Mouse (Mus musculus): Measurements from ENCODE around the gene Camk1d. TPM values are rescaled to one million over a fixed set of nuclear protein-coding genes. Genes with fewer than 3 reads are reported as not detected.

The Camk1d gene
- polyA plus RNA-seq, 2 experiments: 0.63 to 0.83 TPM

- WGBS (ENCODE audit: insufficient replicate concordance): 67% methylated on average over 10 of the region's 10 CpGs
- Histone ChIP-seq H3K9me3 (ENCODE audit: control insufficient read depth, low read length) (no peaks in the 10 kb centered on the region), H3K4me1 (replicated peaks; ENCODE audit: control insufficient read depth in 2 of 2, insufficient read depth in 2 of 2, low read length in 1 of 2) (peaks cover 0 to 5% of the 10 kb centered on the region in 2 experiments; a peak in 1 of 4 replicates), H3K27ac (no peak overlapping the region), H3K36me3 (replicated peaks; ENCODE audit: control insufficient read depth, insufficient read depth, low read depth) (no peaks in the 10 kb centered on the region), H3K9ac (replicated peaks) (no peak overlapping the region), H3K4me3 (ENCODE audit: insufficient read depth in 1 of 2, low read depth in 2 of 2, low read length in 2 of 2) (no peak overlapping the region), H3K4me2 (ENCODE audit: low read depth) (no peak overlapping the region), H3K27me3 (ENCODE audit: control insufficient read depth, insufficient read depth, low read length) (no peaks in the 10 kb centered on the region)
- DNase-seq (ENCODE audit: low read depth in 3 of 3, low spot score in 3 of 3): no peak
- TF ChIP-seq CTCF (IDR thresholded peaks at IDR 0.05; ENCODE audit: low read depth) (no peak), EP300 (IDR thresholded peaks at IDR 0.05; ENCODE audit: low read depth) (no peak)
- no peak for ATAC-seq (ENCODE audit: insufficient read depth)
Measured at GRCm38 (mm10) chr2:5670146-5670545, 44.2 kb downstream of the Camk1d start.

DNA sequence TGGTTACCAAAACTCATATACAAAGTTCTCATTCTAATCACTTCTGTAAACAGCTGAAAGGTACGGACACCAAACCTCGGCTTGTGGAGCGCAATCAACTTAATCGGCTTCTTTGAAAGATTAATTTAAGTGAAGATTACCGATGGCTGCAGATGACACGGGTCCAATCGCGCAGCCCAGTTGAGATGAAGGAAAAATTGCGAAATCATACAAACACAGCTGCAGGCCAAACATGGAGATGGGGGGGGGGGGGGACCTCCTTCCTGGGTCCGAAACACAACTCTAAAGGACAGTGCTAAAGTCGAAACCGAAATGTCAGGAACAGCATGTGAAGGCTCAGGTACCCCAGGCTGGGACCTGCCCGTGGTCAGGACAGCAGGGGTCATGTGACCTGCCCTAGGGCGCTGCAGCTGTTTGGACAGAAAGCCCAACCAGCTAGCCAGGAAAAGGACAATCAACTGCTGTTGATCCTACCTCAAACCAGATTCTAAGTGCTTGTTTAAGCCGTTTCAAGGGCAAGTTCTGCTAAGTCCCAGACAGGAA lies 44.7 kb downstream of the Camk1d start:
- H3K36me3 ChIP-seq (replicated peaks; ENCODE audit: control insufficient read depth, insufficient read depth, low read depth): no peaks in the 10 kb centered on the region
- H3K9me3 ChIP-seq (ENCODE audit: control insufficient read depth, low read length): no peaks in the 10 kb centered on the region
- no peak overlapping the region; the same call in 1 of the 2 replicates for H3K4me2 ChIP-seq (ENCODE audit: low read depth)
- TF ChIP-seq CTCF (IDR thresholded peaks at IDR 0.05; ENCODE audit: low read depth) (no peak), EP300 (IDR thresholded peaks at IDR 0.05; ENCODE audit: low read depth) (no peak)
- no peaks in the 10 kb centered on the region for H3K27me3 ChIP-seq (ENCODE audit: control insufficient read depth, insufficient read depth, low read length)
- 60% methylated on average over 15 of the region's 15 CpGs for WGBS (ENCODE audit: insufficient replicate concordance)
- no peak overlapping the region for H3K9ac ChIP-seq (replicated peaks)
- H3K27ac ChIP-seq: no peak overlapping the region
- peak; percentile 53; the same call in 1 of the 2 replicates for ATAC-seq (ENCODE audit: insufficient read depth)
- peaks cover 0 to 5% of the 10 kb centered on the region in 2 experiments; a peak in 1 of 4 replicates for H3K4me1 ChIP-seq (replicated peaks; ENCODE audit: control insufficient read depth in 2 of 2, insufficient read depth in 2 of 2, low read length in 1 of 2)
- DNase-seq (ENCODE audit: low read depth in 3 of 3, low spot score in 3 of 3): no peak
- no peak overlapping the region for H3K4me3 ChIP-seq (ENCODE audit: insufficient read depth in 1 of 2, low read depth in 2 of 2, low read length in 2 of 2)

DNA sequence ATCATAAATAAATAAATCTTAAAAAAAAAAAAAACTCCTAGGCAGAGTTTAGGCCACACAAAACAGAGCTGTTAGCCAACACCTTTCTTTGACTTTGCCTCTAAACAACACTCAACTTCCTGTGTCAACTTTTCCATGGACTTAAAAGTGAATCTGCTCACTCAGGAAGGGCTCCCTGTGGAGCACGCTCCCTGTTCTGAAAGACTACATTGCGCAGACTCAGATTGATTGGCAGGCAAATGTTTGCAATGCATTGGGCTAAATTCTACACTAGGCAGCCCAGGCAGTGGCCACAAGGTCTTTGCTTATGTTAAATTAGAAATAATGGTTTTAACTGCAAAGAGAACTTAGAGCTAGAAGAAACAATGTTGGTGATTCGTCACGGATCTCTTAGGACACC lies 45.4 kb downstream of the Camk1d start:
- Histone ChIP-seq H3K9ac (replicated peaks) (no peak overlapping the region), H3K36me3 (replicated peaks; ENCODE audit: control insufficient read depth, insufficient read depth, low read depth) (no peaks in the 10 kb centered on the region), H3K4me2 (ENCODE audit: low read depth) (no peak overlapping the region), H3K27ac (no peak overlapping the region), H3K9me3 (ENCODE audit: control insufficient read depth, low read length) (no peaks in the 10 kb centered on the region), H3K4me1 (replicated peaks; ENCODE audit: control insufficient read depth in 2 of 2, insufficient read depth in 2 of 2, low read length in 1 of 2) (peaks cover 0 to 5% of the 10 kb centered on the region in 2 experiments; a peak in 1 of 4 replicates), H3K27me3 (ENCODE audit: control insufficient read depth, insufficient read depth, low read length) (no peaks in the 10 kb centered on the region), H3K4me3 (ENCODE audit: insufficient read depth in 1 of 2, low read depth in 2 of 2, low read length in 2 of 2) (no peak overlapping the region)
- no peak for ATAC-seq (ENCODE audit: insufficient read depth)
- 67% methylated on average over 4 of the region's 4 CpGs for WGBS (ENCODE audit: insufficient replicate concordance)
- no peak for TF ChIP-seq CTCF (IDR thresholded peaks at IDR 0.05; ENCODE audit: low read depth)
- TF ChIP-seq EP300 (IDR thresholded peaks at IDR 0.05; ENCODE audit: low read depth): no peak
- DNase-seq (ENCODE audit: low read depth in 3 of 3, low spot score in 3 of 3): no peak

GRCm38 (mm10) chr2:5663499-5663898 lies 50.8 kb downstream of the Camk1d start:
- Histone ChIP-seq H3K4me1 (replicated peaks; ENCODE audit: control insufficient read depth in 2 of 2, insufficient read depth in 2 of 2, low read length in 1 of 2) (no peaks in the 10 kb centered on the region), H3K4me2 (ENCODE audit: low read depth) (no peak overlapping the region), H3K27ac (no peak overlapping the region), H3K9me3 (ENCODE audit: control insufficient read depth, low read length) (no peaks in the 10 kb centered on the region), H3K9ac (replicated peaks) (no peak overlapping the region), H3K36me3 (replicated peaks; ENCODE audit: control insufficient read depth, insufficient read depth, low read depth) (no peaks in the 10 kb centered on the region), H3K4me3 (ENCODE audit: insufficient read depth in 1 of 2, low read depth in 2 of 2, low read length in 2 of 2) (no peak overlapping the region), H3K27me3 (ENCODE audit: control insufficient read depth, insufficient read depth, low read length) (no peaks in the 10 kb centered on the region)
- DNase-seq (ENCODE audit: low read depth in 3 of 3, low spot score in 3 of 3): no peak
- 65% methylated on average over 9 of the region's 9 CpGs for WGBS (ENCODE audit: insufficient replicate concordance)
- TF ChIP-seq CTCF (IDR thresholded peaks at IDR 0.05; ENCODE audit: low read depth) (no peak), EP300 (IDR thresholded peaks at IDR 0.05; ENCODE audit: low read depth) (no peak)
- ATAC-seq (ENCODE audit: insufficient read depth): no peak

- ATAC-seq (ENCODE audit: insufficient read depth): no peak
Measured at GRCm38 (mm10) chr2:5661946-5662345, 52.4 kb downstream of the Camk1d start.

More at GRCm38 (mm10) chr2:5661946-5662345, 52.4 kb downstream of the Camk1d start:
- no peak for DNase-seq (ENCODE audit: low read depth in 3 of 3, low spot score in 3 of 3)
- WGBS (ENCODE audit: insufficient replicate concordance): 54% methylated on average over 5 of the region's 5 CpGs
- Histone ChIP-seq H3K27ac (no peak overlapping the region), H3K4me3 (ENCODE audit: insufficient read depth in 1 of 2, low read depth in 2 of 2, low read length in 2 of 2) (no peak overlapping the region), H3K9ac (replicated peaks) (no peak overlapping the region), H3K9me3 (ENCODE audit: control insufficient read depth, low read length) (no peaks in the 10 kb centered on the region), H3K4me1 (replicated peaks; ENCODE audit: control insufficient read depth in 2 of 2, insufficient read depth in 2 of 2, low read length in 1 of 2) (no peaks in the 10 kb centered on the region), H3K4me2 (ENCODE audit: low read depth) (no peak overlapping the region), H3K27me3 (ENCODE audit: control insufficient read depth, insufficient read depth, low read length) (no peaks in the 10 kb centered on the region), H3K36me3 (replicated peaks; ENCODE audit: control insufficient read depth, insufficient read depth, low read depth) (no peaks in the 10 kb centered on the region)
- TF ChIP-seq EP300 (IDR thresholded peaks at IDR 0.05; ENCODE audit: low read depth): no peak
- TF ChIP-seq CTCF (IDR thresholded peaks at IDR 0.05; ENCODE audit: low read depth): no peak

Data from liver, embryonic 14.5 days (tissue).